8 mouse cellular contexts compared by ENCODE assay signal in the genomic region with DNA sequence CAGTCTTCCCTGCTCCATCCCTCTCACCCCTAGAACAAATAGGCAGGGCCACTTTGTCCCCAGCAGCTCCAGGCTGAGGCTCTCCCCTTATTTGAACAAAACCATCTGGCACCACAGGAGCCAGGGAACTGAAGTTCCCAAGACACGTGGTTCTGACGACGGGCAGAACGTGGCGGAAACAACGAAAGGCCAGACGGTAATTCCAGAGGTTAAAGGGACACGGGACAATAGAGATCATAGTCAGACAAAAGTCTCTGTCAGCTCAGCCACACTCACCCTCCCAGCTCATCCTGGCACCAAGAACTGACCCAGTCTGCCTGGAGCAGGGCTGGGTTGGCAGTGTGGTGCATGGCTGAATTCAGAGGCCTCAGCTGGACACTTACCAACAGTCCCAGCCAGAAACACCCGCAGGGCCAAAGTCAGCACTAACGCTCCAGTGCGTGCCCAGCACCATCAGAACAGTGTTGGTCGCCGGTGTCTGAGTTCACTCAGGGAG. TPM values are rescaled to one million over a fixed set of nuclear protein-coding genes. Genes with fewer than 3 reads are reported as not detected.
A peak's percentile ranks its signal among the peaks of the same experiment; 100 is the strongest.
DNase-seq lines count a peak whose midpoint lies in the region; ATAC-seq lines count a peak whose summit lies in the region.

No protein-coding gene starts in this region.

- peak overlapping the region; percentile 23 for H3K27ac ChIP-seq in heart, embryonic 10.5 days
- H3K27ac ChIP-seq in kidney, embryonic 15.5 days = peak overlapping the region; percentile 41
- peak overlapping the region; percentile 19 for H3K27ac ChIP-seq in stomach, embryonic 15.5 days

- DNase-seq in left cerebral cortex, postnatal 4 days = peak; percentile 83
- DNase-seq in left cerebral cortex, postnatal 36 days (ENCODE audit: low spot score in 2 of 2) = no peak
- peak; percentile 29 for DNase-seq in cerebellum, adult 11 months
- no peak for DNase-seq in heart, embryonic 10.5 days (ENCODE audit: low spot score)
- DNase-seq in thymus, adult 18-20 months = no peak
- DNase-seq in ovary, postnatal 36 days (ENCODE audit: low spot score) = no peak

- H3K4me1 ChIP-seq in heart, embryonic 10.5 days = peaks cover 48% of the 10 kb centered on the region
- peaks cover 85% of the 10 kb centered on the region for H3K4me1 ChIP-seq in kidney, embryonic 15.5 days
- H3K4me1 ChIP-seq in stomach, embryonic 15.5 days = peaks cover 69% of the 10 kb centered on the region

- 74% methylated on average over 13 of the region's 13 CpGs for WGBS in heart, embryonic 10.5 days
- 76% methylated on average over 13 of the region's 13 CpGs for WGBS in kidney, embryonic 15.5 days
- 55% methylated on average over 13 of the region's 13 CpGs for whole genome bisulfite sequencing in stomach, embryonic 15.5 days

- intact Hi-C loops in left cerebral cortex, postnatal 4 days (cut with DNase I) = no loop called here
- intact Hi-C loops in left cerebral cortex, postnatal 36 days (cut with DNase I) = no loop called here

- no peak for ATAC-seq in kidney, embryonic 15.5 days (replicated peaks; ENCODE audit: low FRiP score)
- ATAC-seq in stomach, embryonic 15.5 days (ENCODE audit: insufficient read depth, low FRiP score, low read depth) = peak; percentile 62

- H3K4me2 ChIP-seq in kidney, embryonic 15.5 days = no peak overlapping the region
- H3K4me2 ChIP-seq in stomach, embryonic 15.5 days = no peak overlapping the region

- peaks cover 4% of the 10 kb centered on the region; the same call in 1 of the 2 replicates for H3K27me3 ChIP-seq in heart, embryonic 10.5 days (ENCODE audit: insufficient read depth, poor library complexity, severe bottlenecking)
- no peaks in the 10 kb centered on the region for H3K27me3 ChIP-seq in kidney, embryonic 15.5 days
- no peaks in the 10 kb centered on the region for H3K27me3 ChIP-seq in stomach, embryonic 15.5 days (replicated peaks)

- H3K4me3 ChIP-seq in heart, embryonic 10.5 days = no peak overlapping the region
- H3K4me3 ChIP-seq in kidney, embryonic 15.5 days (replicated peaks) = no peak overlapping the region
- no peak overlapping the region for H3K4me3 ChIP-seq in stomach, embryonic 15.5 days (replicated peaks)

- H3K9ac ChIP-seq in kidney, embryonic 15.5 days = no peak overlapping the region
- no peak overlapping the region for H3K9ac ChIP-seq in stomach, embryonic 15.5 days

- 0 out of 2 replicates have a peak, but pooled peaks cover 4% of the 10 kb centered on the region for H3K36me3 ChIP-seq in heart, embryonic 10.5 days
- peaks cover 6% of the 10 kb centered on the region for H3K36me3 ChIP-seq in kidney, embryonic 15.5 days
- H3K36me3 ChIP-seq in stomach, embryonic 15.5 days = peaks cover 4% of the 10 kb centered on the region; the same call in 1 of the 2 replicates

- no peaks in the 10 kb centered on the region for H3K9me3 ChIP-seq in heart, embryonic 10.5 days
- H3K9me3 ChIP-seq in kidney, embryonic 15.5 days (replicated peaks) = no peaks in the 10 kb centered on the region
- H3K9me3 ChIP-seq in stomach, embryonic 15.5 days = no peaks in the 10 kb centered on the region

RNA-seq across cellular contexts. Expression of a gene that starts 10.5 kb away (rescaled TPM):
- total RNA-seq in left cerebral cortex, postnatal 4 days (2021) = 10 to 100 TPM; 19.5 to 21.4 TPM
- 10 to 100 TPM; 36.9 to 39.4 TPM for total RNA-seq in left cerebral cortex, postnatal 36 days (2021)
- polyA plus RNA-seq in heart, embryonic 10.5 days (2016; fragmentation: Nextera tagmentation; extraction: Ambion mirVana) = 12.7 and 17.0 TPM in 2 replicates
- polyA plus RNA-seq in kidney, embryonic 15.5 days (2015; fragmentation: Nextera tagmentation; extraction: Ambion mirVana) = 25.7 and 27.7 TPM in 2 replicates
- polyA plus RNA-seq in stomach, embryonic 15.5 days (2015; fragmentation: Nextera tagmentation; extraction: Ambion mirVana) = 26.9 and 28.9 TPM in 2 replicates

Comparison
In these comparisons a context has a peak if more than half of its experiments do, and no peak if none do; other contexts are left out.
1. DNase-seq: peak in left cerebral cortex, postnatal 4 days (single experiment) and cerebellum, adult 11 months (single experiment); none in left cerebral cortex, postnatal 36 days (0 of 2), heart, embryonic 10.5 days (single experiment), thymus, adult 18-20 months (0 of 2) and ovary, postnatal 36 days (single experiment).
2. Peak in every context shown above with its lines, with median percentiles within 50 percentile points of each other: H3K27ac ChIP-seq.